Mouse (Mus musculus) gastrocnemius, postnatal 36 days (tissue): ENCODE measurements around the gene Bud23. TPM values are rescaled to one million over a fixed set of nuclear protein-coding genes. Genes with fewer than 3 reads are reported as not detected.

Experiments
- total RNA-seq, 2 experiments: library from RNA; stranded (reverse); gene quantifications; 2 replicates each; pipeline ENCODE4 v1.2.3; 2021

Bud23 gene
- total RNA-seq, 2 experiments from 2014 or later: 26.9 to 30.0 TPM

Other genes starting within 250 kb of the Bud23 start
- not detected for gene Tmem270, start 158.2 kb downstream of the Bud23 start, total RNA-seq
- not detected for gene Cldn13, start 149.4 kb downstream of the Bud23 start, total RNA-seq
- 1 to 10 TPM; 5.1 to 6.4 TPM for gene Mettl27, start 132.6 kb downstream of the Bud23 start, total RNA-seq
- not detected for gene Cldn4, start 118.0 kb downstream of the Bud23 start, total RNA-seq
- gene Cldn3, start 78.7 kb downstream of the Bud23 start, total RNA-seq: not detected
- gene Abhd11, start 55.8 kb downstream of the Bud23 start, total RNA-seq: 10 to 100 TPM; 51.6 to 57.0 TPM
- under 1 TPM; 0.59 to 0.74 TPM for gene Stx1a, start 41.5 kb downstream of the Bud23 start, total RNA-seq
- 10 to 100 TPM; 25.4 to 27.3 TPM for gene Dnajc30, start 757 bp downstream of the Bud23 start, total RNA-seq
- gene Vps37d, start 13.3 kb upstream of the Bud23 start, total RNA-seq: under 1 TPM; 0.33 to 0.49 TPM
- 10 to 100 TPM; 62.4 to 79.9 TPM for gene Mlxipl, start 24.9 kb upstream of the Bud23 start, total RNA-seq
- gene Tbl2, start 84.7 kb upstream of the Bud23 start, total RNA-seq: 1 to 10 TPM; 9.7 to 9.8 TPM
- gene Bcl7b, start 103.3 kb upstream of the Bud23 start, total RNA-seq: 10 to 100 TPM; 23.6 to 26.9 TPM
- 10 to 100 TPM; 26.1 to 26.3 TPM for gene Baz1b, start 122.3 kb upstream of the Bud23 start, total RNA-seq
- gene Fzd9, start 186.3 kb upstream of the Bud23 start, total RNA-seq: 10 to 100 TPM; 19.1 to 27.1 TPM